Mouse (Mus musculus) kidney, adult 11 months (tissue): ENCODE measurements around the gene Ccl24.
A peak's percentile ranks its signal among the peaks of the same experiment; 100 is the strongest.

Experiments
- DNase-seq: peaks from one replicate; pipeline ENCODE4 v3.0.0; 2022

Ccl24 gene

DNA sequence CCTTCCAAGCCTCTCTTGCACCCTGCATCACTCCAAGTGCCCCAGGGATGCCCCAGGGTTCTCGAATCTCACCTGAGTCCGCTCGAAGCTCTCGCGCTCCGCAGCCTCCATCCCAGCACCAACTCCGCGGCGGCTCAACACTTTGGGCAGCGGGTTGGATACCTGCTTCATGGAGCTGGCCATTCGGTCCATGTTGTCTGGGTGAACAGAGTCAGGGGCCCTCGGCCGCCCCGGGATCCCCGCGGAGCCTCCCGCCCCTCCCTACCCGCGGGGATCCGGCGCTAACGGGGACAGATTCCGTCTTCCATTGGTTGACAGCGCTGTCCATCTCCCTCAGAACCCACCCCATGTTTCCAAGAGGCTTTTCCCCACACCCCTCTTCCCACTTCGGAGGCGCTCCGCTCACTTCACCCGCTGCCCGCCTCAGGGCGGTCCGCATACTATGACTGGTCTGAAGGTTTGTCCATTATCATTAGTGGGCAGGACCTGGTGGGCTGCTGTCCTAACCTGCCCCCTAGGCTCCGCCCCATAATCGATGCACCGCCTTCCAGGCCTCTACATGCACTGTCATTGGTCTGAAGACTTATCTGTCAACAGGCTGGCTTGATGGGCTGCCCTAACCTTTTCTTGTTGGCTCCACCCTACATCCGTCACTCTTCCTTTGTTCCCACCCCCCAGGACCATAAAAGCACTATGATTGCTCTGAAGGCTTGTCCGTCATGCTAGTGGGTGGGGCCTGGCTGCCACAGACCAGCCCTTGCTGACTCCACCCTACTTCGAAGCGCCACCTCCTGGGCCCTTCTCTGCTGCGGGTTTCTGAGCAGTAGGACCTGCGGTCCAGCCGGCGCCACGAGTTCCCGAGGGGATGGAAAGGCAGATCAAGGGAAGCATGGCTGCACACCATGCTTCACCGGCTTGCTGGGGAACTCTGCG, 27.7 kb downstream of the Ccl24 start, which contains the start of gene Hip1:
Gene Hip1 (minus strand): TSS at position 256 of the 933 bp plus-strand sequence.
- peak; percentile 100 for DNase-seq

DNA sequence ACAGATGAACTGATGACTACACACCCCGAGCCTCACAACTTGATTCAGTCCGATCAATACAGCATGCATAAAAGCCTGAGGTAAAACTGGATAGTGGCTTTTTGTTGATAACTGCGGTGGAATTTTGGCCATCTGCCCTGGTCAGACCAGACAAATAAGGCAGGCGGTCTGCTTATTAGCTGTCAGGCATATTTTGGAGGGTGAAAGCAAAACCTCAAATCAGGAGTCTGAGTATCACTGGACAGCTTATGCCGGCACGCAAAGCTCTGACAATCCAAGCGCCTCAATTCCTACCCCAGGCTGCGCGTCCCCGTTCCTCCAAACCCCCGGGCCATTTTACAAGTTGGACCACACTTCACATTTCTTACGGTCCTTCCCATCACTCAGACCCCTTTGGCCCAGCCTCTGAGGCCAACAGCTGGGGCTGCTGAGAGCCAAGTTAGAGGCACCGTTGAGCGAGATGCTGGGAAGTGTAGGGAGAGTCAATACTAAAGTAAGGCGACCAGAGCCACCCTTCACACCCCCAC, 28.8 kb downstream of the Ccl24 start:
- DNase-seq = no peak

DNA sequence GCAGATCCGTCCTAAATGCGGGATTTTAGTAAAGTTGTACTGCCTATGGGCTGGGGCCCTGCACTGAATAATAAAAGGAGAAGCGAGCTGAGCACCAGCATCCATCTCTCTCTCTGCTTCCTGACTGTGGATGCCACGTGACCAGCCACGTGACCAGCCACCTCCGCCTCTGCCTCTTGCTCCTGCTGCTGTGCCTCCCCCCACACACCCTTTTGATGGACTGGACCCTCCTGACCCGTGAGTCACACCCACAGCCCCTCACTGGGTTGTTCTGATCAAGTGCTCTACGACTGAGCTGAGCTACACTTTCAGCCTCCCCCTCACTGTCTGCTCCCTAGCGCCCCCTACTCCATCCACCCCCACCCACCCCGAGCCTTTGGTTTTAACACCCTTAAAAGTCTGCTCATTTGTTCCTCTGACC, 35.0 kb downstream of the Ccl24 start:
- no peak for DNase-seq

- peak; percentile 31 for DNase-seq
Measured at GRCm38 (mm10) chr5:135537326-135537725, 35.5 kb downstream of the Ccl24 start.

GRCm38 (mm10) chr5:135535867-135536266, 37.0 kb downstream of the Ccl24 start:
- no peak for DNase-seq

DNA sequence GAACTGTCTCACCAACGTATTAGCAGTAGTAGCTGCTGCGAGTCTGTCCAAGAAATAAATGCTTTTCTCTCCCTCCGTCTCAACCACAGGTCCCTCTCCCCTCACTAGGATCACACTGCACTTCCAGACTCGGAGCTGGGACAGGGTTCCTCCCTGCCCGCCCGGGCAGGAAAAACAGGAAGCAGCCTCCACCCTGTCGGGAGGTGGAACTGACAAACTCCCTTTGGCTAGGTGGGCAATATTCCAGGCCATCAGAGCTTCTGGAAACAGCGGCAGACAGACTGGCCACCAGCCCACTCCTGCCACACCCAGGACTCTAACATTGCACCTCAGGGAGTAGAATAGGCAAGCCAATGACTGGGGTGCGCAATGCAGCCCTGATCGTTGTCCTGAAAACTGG, 39.4 kb downstream of the Ccl24 start:
- DNase-seq = peak; percentile 73

DNA sequence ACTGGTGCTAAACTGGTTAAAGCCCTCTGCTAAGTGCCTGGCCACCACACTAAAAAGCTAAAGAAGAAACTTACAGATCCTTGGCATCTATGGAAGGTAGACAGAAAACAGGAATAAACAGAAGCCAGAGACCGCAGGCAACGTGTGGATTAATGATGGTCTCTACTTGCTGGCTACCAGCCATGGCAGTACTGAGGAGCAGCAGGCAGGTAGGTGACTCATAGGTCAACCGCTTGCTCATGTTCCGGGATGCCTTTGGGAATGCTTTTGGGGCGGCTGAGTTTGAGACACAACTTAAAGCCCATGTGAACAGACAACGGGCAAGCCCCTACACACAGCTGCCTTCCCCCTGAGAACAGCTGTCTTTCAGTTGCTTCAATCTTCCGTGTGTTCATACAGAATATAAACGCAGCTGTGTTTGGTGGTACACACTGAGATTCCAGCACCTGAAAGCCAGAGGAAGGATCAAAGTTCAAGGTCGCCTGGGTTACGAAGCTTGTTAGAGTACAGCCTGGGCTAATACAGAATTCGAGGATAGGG, 41.5 kb downstream of the Ccl24 start:
- no peak for DNase-seq

GRCm38 (mm10) chr5:135529964-135530363, 42.9 kb downstream of the Ccl24 start:
- no peak for DNase-seq

DNA sequence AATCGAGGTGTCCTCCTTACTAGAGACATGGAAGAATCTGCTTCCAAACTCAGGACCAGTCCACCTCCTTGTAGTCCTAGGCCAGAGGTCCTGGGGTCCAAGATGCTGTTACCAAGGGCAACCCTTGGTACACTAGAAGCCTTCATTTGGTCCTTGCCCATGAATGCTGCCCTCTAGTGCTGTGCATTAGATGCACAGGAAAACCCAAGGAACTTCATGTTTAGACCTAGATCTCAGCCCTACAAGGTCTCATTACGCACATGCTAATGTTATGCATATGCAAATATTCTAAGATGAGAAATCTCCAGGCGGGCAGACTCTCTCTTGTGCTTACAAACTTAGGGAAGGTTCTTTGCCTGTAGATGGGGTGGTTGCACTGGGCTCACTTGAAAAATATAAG, 43.5 kb downstream of the Ccl24 start:
- no peak for DNase-seq

GRCm38 (mm10) chr5:135527986-135528385, 44.9 kb downstream of the Ccl24 start:
- no peak for DNase-seq

DNA sequence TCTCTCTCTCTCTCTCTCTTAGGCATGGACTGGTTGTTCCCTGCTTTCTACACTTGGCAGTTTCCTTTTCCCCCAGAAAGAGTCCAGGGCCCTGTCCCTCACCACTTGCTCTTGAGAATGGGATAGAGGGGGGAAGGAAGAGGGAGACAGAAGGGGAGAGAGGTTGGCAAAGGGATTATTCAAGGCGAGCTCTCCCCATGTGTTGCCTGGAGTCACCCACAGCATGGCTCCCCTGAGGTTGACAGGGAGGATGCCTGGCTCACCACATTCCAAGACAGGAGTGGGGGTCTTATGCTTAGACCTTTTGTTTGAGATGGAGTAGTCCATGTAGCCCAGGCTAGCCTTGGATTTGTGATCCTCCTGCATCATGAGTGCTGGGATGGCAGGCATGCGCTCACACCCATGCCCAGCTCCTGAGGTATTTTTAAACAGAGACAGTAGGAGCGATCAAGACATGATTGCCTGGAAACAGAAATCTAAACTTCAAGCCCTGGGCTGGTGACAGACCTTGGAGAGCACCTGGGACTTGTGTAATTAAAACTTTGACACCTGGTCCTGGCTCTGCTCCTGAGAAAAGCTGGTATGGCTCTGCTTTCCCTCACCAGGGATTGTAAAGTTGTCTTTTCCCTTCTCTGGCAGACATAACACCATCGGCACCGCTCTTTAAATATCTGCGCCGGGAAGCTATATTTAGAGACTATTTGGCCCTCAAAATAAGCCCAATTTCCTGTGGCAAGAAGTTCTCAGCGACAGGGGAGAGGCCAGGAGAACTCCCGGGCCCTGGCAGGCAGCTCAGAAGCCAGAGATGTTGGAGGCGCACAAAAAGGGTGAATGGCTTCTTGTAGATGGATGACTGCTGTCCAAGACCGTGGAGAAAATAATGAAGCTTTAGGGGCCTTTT, 47.9 kb downstream of the Ccl24 start:
- no peak for DNase-seq

DNA sequence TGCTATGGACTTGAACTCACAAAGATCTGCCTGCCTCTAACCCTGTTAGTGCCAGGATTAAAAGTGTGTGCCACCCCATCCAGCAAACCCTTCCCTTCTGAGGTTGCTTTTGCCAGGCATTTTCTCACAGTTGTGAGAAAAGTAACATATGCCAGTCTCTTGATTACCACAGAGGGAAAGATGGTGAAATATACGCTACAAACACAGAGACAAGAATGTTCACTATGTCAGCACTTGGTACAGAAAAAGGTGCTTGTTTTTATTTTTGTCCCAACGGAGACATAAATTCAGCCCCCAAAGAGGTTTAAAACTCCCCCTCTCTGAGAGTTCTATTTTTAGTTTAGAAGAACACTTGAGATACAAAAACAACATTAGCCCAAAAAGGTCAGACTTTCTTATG, 48.8 kb downstream of the Ccl24 start:
- no peak for DNase-seq

GRCm38 (mm10) chr5:135522111-135522722, 50.6 kb downstream of the Ccl24 start:
- no peak for DNase-seq
